ENCODE assay signal across 25 mouse cellular contexts in genomic region chr2:10285975-10286374, GRCm38 (mm10).
"Had no signal": no experiment of that assay in that cellular context is flagged by ENCODE, and none has a peak within 500 bp of the region (broad histone marks: within the 10 kb centered on the region; RNA-seq: fewer than 3 reads in every experiment).

No protein-coding gene starts in this region.

- H3K4me2 ChIP-seq: heart, embryonic 11.5 days; heart, embryonic 13.5 days; heart, embryonic 15.5 days; hindbrain, embryonic 13.5 days; hindbrain, embryonic 15.5 days; kidney, embryonic 15.5 days; limb, embryonic 13.5 days; limb, embryonic 15.5 days had no signal

- H3K4me3 ChIP-seq: heart, adult 2 months; heart, embryonic 13.5 days; heart, embryonic 15.5 days; hindbrain, embryonic 13.5 days; hindbrain, embryonic 15.5 days; kidney, embryonic 15.5 days; limb, embryonic 13.5 days; limb, embryonic 15.5 days had no signal

- ATAC-seq: hindbrain, postnatal 0 days; intestine, embryonic 16.5 days had no signal

- H3K36me3 ChIP-seq: heart, embryonic 13.5 days; heart, embryonic 15.5 days; hindbrain, embryonic 13.5 days; hindbrain, embryonic 15.5 days; kidney, embryonic 15.5 days; limb, embryonic 13.5 days; limb, embryonic 15.5 days had no signal

- DNase-seq: gastrocnemius, postnatal 14 days; gastrocnemius, postnatal 36 days; heart, adult 11 months; heart, adult 2 months; heart, postnatal 14 days; heart, postnatal 36 days; kidney, adult 11 months; kidney, adult 2 months; kidney, adult 9 months; kidney, postnatal 14 days; kidney, postnatal 36 days; layer of hippocampus, adult 9-11 months; layer of hippocampus, postnatal 36 days; left cerebral cortex, postnatal 4 days had no signal

- H3K27ac ChIP-seq: heart, adult 2 months; heart, embryonic 13.5 days; heart, embryonic 15.5 days; hindbrain, embryonic 13.5 days; hindbrain, embryonic 15.5 days; hindbrain, postnatal 0 days; kidney, embryonic 15.5 days; kidney, postnatal 0 days; limb, embryonic 13.5 days; limb, embryonic 15.5 days had no signal

- H3K4me1 ChIP-seq: heart, embryonic 13.5 days had no signal

- H3K9ac ChIP-seq: heart, embryonic 13.5 days; heart, embryonic 15.5 days; hindbrain, embryonic 13.5 days; hindbrain, embryonic 15.5 days; kidney, embryonic 15.5 days; limb, embryonic 13.5 days; limb, embryonic 15.5 days had no signal

- H3K9me3 ChIP-seq: heart, embryonic 13.5 days; heart, embryonic 15.5 days; hindbrain, embryonic 13.5 days; hindbrain, embryonic 15.5 days; kidney, embryonic 15.5 days; limb, embryonic 13.5 days; limb, embryonic 15.5 days had no signal
